Mouse (Mus musculus): ENCODE results near the gene Gng8. TPM values are rescaled to one million over a fixed set of nuclear protein-coding genes. Genes with fewer than 3 reads are reported as not detected.
A peak's percentile ranks its signal among the peaks of the same experiment; 100 is the strongest.

Gene Gng8
- 5.4 and 8.5 TPM in 2 replicates for polyA plus RNA-seq (2016; fragmentation: Nextera tagmentation; extraction: Ambion mirVana)

DNA sequence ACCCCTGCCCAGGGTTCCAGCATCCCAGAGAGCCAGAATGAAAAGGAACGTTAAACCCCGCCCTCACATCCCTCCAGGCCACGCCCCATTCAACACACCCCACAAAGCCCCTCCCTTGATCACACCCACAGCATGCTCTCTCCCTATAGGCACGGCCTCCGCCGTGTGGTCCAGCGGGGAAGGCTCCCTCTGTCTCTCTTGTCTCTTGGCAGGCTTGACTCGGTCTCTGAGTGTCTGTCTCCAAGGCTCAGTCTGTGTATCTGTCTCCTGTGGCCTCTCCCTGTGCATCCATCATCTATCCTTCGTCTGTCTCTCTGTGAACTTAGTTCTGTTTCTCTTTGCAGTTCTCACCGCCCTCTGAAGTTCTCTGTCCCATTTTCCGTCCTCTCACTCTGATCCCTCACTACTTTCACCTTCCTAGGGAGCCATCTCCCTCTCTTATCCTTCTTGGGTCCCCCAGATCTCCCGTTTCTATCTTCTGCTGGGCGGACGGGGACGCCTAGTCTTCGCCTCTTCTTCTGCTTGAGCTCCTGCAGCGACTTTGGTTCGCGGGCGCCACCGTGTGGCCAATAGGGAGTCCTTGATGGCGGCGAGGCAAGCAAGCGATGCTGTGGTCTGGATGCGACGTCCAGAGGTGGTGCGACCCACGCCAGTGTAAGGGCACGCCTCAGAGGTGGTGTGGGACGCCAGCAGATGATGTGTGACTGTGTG, at the start of gene Gng8:
TSS of gene Gng8 (plus strand) at position 146 of the 711 bp plus-strand sequence.
- Histone ChIP-seq H3K27me3 (ENCODE audit: low read depth, poor library complexity, severe bottlenecking) (peaks cover 76% of the 10 kb centered on the region), H3K4me3 (peak within 1 kb of the TSS; percentile 43), H3K27ac (replicated peaks) (peak within 1 kb of the TSS; percentile 64), H3K9me3 (replicated peaks) (peaks cover 5% of the 10 kb centered on the region; the same call in 1 of the 2 replicates), H3K4me1 (peaks cover 51% of the 10 kb centered on the region), H3K36me3 (peaks cover 8% of the 10 kb centered on the region; the same call in 1 of the 2 replicates)
- under 1% methylated on average over 30 of the region's 30 CpGs for WGBS
- DNase-seq (ENCODE audit: low spot score), result peak; percentile 89

DNA sequence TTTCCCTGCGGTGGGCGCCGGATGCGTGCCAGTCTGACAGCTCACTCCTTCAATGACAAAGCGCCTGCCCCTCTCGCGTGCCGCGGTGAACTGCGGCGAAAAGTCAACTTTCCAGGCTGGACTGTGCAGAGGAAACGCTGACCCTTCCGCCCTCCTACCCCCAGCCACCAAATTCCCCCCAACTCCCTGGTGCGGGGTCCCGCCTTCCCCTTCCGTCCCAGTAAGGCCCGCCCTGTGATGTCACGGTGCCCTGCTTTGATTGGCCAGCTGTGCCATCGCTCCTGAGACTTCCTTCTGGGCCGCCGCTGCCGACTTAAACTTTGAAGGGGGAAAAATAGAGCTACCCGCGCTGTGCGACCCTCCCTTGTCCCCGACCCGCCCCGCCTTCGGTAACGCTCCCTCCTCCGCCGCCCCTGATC, 48.9 kb upstream of the Gng8 start, which contains the start of gene Prkd2:
TSS of gene Prkd2 (plus strand) at position 258 of the 419 bp plus-strand sequence.
- Histone ChIP-seq H3K27ac (replicated peaks) (peak within 1 kb of the TSS; percentile 84), H3K4me1 (peaks cover 46% of the 10 kb centered on the region), H3K27me3 (ENCODE audit: low read depth, poor library complexity, severe bottlenecking) (peaks cover 15% of the 10 kb centered on the region; the same call in 1 of the 2 replicates), H3K9me3 (replicated peaks) (no peaks in the 10 kb centered on the region), H3K4me3 (peak within 1 kb of the TSS; percentile 74), H3K36me3 (peaks cover 53% of the 10 kb centered on the region)
- under 1% methylated on average over 32 of the region's 32 CpGs for WGBS
- peak; percentile 94 for DNase-seq (ENCODE audit: low spot score)

DNA sequence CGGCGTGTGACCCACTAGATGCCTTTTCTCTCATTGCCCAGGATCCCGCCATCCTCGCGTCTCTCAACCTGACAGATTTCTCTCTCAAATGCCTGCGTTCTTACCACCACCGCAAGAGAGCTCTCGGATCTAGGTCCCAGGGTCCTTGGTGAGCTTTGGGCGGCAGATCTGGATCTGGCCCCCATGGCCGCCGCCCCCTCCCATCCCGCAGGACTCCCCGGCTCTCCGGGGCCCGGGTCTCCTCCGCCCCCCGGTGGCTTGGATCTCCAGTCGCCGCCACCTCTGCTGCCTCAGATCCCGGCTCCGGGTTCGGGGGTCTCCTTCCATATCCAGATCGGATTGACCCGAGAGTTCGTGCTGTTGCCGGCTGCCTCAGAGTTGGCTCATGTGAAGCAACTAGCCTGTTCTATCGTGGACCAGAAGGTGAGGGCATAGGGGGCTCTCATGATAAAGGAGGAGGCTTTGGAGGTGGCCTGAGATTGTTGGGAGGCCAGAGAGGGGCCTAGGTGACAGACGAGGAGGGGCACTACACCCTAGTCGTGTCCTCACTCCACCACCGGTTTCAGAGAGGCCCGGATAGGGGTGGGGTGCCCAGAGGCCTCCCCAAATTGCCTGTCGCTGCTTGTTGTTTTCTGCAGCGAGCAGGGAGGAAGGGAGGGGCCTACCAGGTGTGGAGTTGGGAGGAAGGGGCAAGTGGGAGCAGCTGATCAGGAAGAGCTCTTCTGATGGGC, 48.0 kb upstream of the Gng8 start:
- peak; percentile 46 for DNase-seq (ENCODE audit: low spot score)
- Histone ChIP-seq H3K27me3 (ENCODE audit: low read depth, poor library complexity, severe bottlenecking) (peaks cover 15% of the 10 kb centered on the region; the same call in 1 of the 2 replicates), H3K27ac (replicated peaks) (peak overlapping the region; percentile 84), H3K36me3 (peaks cover 48% of the 10 kb centered on the region), H3K4me3 (peak overlapping the region; percentile 74), H3K9me3 (replicated peaks) (no peaks in the 10 kb centered on the region), H3K4me1 (peaks cover 46% of the 10 kb centered on the region)
- 2% methylated on average over 33 of the region's 33 CpGs for WGBS

DNA sequence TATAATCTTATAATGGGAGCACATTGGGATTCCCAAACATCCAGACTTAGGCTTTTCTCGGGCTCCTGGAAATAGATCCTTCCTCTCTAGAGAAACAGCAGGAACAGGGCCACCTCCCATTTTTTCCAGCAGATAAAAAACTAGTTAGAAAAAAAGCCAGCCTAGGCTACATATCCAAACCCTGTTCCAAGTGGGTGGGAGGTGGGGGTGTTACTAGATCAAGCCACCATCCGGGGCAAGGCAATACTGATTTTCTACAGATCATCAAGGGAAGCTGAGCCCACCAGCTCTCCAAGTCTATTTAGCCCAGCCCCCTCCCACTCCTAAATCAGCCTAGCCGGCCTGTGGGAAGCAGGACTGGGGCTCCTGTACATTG, 46.9 kb upstream of the Gng8 start:
- Histone ChIP-seq H3K9me3 (replicated peaks) (no peaks in the 10 kb centered on the region), H3K27ac (replicated peaks) (no peak overlapping the region), H3K27me3 (ENCODE audit: low read depth, poor library complexity, severe bottlenecking) (peaks cover 15% of the 10 kb centered on the region; the same call in 1 of the 2 replicates), H3K36me3 (peaks cover 48% of the 10 kb centered on the region), H3K4me1 (peaks cover 46% of the 10 kb centered on the region), H3K4me3 (peak overlapping the region; percentile 74)
- 71% methylated on average over 3 of the region's 3 CpGs for WGBS
- no peak for DNase-seq (ENCODE audit: low spot score)

DNA sequence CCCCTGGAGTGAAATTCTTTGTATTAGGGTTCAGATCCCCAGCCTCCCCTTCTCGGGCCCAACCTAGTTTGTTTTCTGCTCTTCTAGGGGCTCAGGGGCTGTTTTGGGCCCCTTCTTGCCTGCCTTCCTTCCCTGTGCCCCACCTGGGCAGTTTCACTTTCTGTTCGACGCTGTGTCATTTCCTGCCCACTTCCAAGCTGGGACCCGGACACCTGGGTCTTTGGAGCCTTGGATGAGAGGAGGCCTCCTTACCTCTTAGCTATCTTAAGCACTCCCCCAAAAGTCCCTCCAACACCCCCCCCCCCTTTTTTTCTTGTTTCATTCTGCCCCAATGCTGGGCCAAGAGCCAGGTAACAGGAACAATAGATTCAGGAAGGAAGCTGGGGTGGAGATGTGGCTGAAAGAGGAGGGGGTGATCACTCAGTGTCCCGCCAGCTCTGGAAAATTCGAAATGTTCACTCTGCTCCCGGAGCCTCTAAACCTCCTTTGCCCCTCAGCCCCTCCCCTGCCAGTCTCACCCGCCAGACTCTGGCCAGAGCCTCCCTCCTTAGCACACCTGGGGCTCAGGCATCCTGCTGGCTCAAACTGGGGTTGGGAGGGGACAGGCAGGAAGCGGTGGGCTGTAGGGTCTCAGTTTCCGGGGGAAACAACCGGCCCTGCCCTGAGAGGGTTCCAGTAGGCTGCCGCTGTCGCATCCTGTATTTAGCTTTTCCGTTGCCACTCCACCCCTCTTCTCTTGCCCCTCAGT, 46.3 kb upstream of the Gng8 start:
- Histone ChIP-seq H3K27me3 (ENCODE audit: low read depth, poor library complexity, severe bottlenecking) (peaks cover 15% of the 10 kb centered on the region; the same call in 1 of the 2 replicates), H3K4me1 (peaks cover 46% of the 10 kb centered on the region), H3K27ac (replicated peaks) (peak overlapping the region; percentile 42), H3K9me3 (replicated peaks) (no peaks in the 10 kb centered on the region), H3K4me3 (peak overlapping the region; percentile 74), H3K36me3 (peaks cover 48% of the 10 kb centered on the region)
- no peak for DNase-seq (ENCODE audit: low spot score)
- 40% methylated on average over 14 of the region's 14 CpGs for WGBS

DNA sequence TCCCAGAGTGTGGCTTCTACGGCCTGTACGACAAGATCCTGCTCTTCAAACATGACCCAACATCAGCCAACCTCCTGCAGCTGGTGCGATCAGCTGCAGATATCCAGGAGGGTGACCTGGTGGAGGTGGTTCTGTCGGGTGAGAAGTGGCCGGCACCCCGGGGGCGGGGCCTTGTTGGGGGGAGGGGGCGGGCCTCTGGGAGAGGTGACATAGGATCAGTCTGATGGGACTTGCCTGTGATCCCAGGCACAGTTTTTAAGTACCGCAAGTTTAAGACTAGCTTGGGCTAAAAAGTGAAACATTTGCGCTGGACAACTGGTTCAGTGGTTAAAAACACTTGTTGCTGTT, 45.8 kb upstream of the Gng8 start:
- Histone ChIP-seq H3K9me3 (replicated peaks) (no peaks in the 10 kb centered on the region), H3K27me3 (ENCODE audit: low read depth, poor library complexity, severe bottlenecking) (peaks cover 15% of the 10 kb centered on the region; the same call in 1 of the 2 replicates), H3K27ac (replicated peaks) (no peak overlapping the region), H3K4me1 (peaks cover 46% of the 10 kb centered on the region), H3K36me3 (peaks cover 48% of the 10 kb centered on the region), H3K4me3 (peak overlapping the region; percentile 74)
- no peak for DNase-seq (ENCODE audit: low spot score)
- 31% methylated on average over 10 of the region's 10 CpGs for WGBS

DNA sequence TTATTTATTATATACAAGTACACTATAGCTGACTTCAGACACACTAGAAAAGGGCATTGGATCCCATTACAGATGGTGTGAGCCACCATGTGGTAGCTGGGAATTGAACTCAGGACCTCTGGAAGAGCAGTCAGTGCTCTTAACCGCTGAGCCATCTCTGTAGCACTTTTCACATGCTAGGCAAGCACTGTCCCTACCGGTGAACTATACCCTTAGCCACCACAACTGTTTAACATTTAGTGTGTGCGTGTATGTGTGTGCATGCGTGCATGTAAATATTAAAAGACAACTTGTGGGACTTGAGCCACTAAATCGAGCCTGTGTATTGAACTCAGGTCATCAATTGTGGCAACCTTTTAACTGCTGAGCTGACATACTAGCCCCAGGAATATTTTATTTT, 44.8 kb upstream of the Gng8 start:
- Histone ChIP-seq H3K4me1 (peaks cover 39% of the 10 kb centered on the region), H3K4me3 (no peak overlapping the region), H3K9me3 (replicated peaks) (no peaks in the 10 kb centered on the region), H3K27me3 (ENCODE audit: low read depth, poor library complexity, severe bottlenecking) (peaks cover 15% of the 10 kb centered on the region; the same call in 1 of the 2 replicates), H3K27ac (replicated peaks) (no peak overlapping the region), H3K36me3 (peaks cover 48% of the 10 kb centered on the region)
- WGBS, result 95% methylated on average over 5 of the region's 5 CpGs
- no peak for DNase-seq (ENCODE audit: low spot score)

DNA sequence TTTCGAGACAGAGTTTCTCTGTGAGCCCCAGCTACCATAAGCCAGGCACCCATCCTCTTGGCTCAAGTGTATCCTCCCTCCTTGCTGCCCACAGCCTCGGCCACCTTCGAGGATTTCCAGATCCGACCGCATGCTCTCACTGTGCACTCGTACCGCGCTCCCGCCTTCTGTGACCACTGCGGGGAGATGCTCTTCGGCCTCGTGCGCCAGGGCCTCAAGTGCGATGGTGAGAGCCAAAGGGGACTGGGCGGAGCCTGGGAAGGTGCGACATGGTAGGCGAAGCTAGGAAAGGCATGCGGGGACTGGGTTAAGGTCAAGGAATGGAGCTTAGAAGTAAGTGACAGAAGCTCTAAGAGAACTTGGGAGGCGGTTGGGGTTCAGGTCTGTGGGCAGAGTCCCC, 44.1 kb upstream of the Gng8 start:
- Histone ChIP-seq H3K27ac (replicated peaks) (no peak overlapping the region), H3K36me3 (peaks cover 52% of the 10 kb centered on the region), H3K27me3 (ENCODE audit: low read depth, poor library complexity, severe bottlenecking) (peaks cover 15% of the 10 kb centered on the region; the same call in 1 of the 2 replicates), H3K4me1 (peaks cover 31% of the 10 kb centered on the region), H3K4me3 (no peak overlapping the region), H3K9me3 (replicated peaks) (no peaks in the 10 kb centered on the region)
- DNase-seq (ENCODE audit: low spot score), result no peak
- WGBS, result 88% methylated on average over 19 of the region's 19 CpGs

DNA sequence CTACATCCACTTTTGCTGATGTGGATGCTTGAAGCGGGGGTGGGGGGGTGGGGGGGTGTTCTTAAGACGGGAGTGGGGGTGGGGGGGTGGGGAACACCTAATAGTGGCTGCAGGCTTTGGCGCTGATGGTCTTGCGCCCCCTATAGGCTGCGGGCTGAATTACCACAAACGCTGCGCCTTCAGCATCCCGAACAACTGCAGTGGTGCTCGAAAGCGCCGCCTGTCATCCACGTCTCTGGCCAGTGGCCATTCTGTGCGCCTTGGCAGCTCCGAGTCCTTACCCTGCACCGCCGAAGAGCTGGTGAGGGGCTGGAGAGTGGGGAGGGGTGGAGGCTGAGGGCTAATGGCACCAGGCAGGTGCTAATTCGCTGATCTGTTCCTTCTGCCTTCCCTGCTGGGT, 43.0 kb upstream of the Gng8 start:
- peaks cover 15% of the 10 kb centered on the region; the same call in 1 of the 2 replicates for H3K27me3 ChIP-seq (ENCODE audit: low read depth, poor library complexity, severe bottlenecking)

DNA sequence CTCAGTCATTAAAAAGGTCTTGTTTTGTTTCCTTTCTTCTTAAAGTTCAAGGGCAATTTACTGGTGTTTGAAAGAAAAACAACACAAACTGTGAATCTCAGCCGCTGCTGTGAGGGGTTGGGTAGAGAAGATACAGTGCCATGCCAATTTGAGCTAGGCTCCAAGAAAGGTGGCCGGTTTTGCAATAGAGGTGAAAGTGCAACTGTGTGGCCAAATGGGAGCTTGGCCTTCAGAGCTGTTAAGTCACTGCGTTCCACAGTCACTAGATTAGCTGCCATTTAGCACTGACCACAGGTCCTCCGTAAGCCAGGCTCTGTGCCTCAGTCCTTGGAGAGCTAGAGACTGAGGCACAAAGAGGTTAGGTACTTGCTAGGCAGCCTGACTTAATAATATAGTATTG, 40.0 kb upstream of the Gng8 start:
- H3K9me3 ChIP-seq (replicated peaks), result no peaks in the 10 kb centered on the region
- H3K36me3 ChIP-seq, result peaks cover 83% of the 10 kb centered on the region
- no peak overlapping the region for H3K27ac ChIP-seq (replicated peaks)

More for the DNA sequence above, 43.0 kb upstream of the Gng8 start:
- Histone ChIP-seq H3K4me3 (no peak overlapping the region), H3K36me3 (peaks cover 60% of the 10 kb centered on the region), H3K27ac (replicated peaks) (0 out of 2 replicates have a peak overlapping the region, but pooled peaks have one; percentile 7), H3K4me1 (peaks cover 23% of the 10 kb centered on the region), H3K9me3 (replicated peaks) (no peaks in the 10 kb centered on the region)
- peak; percentile 55 for DNase-seq (ENCODE audit: low spot score)
- 19% methylated on average over 17 of the region's 17 CpGs for WGBS

DNA sequence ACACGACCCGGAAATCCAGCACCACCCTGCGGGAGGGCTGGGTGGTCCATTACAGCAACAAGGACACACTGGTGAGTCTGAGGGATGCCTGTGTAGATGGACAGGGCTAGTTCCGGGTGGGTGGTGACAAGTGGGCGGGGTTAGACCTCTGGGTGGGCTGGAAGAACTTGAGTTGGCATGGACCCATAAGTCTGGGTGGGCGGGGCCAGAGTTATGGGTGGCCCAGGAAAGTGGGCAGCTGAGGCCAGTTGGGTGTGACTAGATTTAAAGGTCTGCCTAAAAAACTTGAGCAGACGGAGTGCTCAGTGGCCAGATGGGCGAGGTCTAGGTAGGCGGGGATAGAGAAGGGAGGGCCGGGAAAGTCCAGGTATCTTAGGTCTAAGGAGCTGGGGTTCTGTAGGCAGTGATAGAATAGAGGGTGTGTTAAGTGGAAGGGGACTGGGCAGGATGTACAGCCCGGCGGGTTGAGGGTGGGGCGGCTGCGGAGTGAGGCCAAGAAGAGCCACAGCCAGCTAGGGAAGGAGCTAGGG, 38.2 kb upstream of the Gng8 start:
- no peak overlapping the region for H3K27ac ChIP-seq (replicated peaks)
- H3K27me3 ChIP-seq (ENCODE audit: low read depth, poor library complexity, severe bottlenecking), result no peaks in the 10 kb centered on the region
- 90% methylated on average over 14 of the region's 14 CpGs for WGBS
- no peak for DNase-seq (ENCODE audit: low spot score)
- H3K4me1 ChIP-seq, result no peaks in the 10 kb centered on the region; the same call in 1 of the 2 replicates
- peaks cover 94% of the 10 kb centered on the region for H3K36me3 ChIP-seq
- no peaks in the 10 kb centered on the region for H3K9me3 ChIP-seq (replicated peaks)
- H3K4me3 ChIP-seq, result no peak overlapping the region

More for the DNA sequence above, 40.0 kb upstream of the Gng8 start:
- Histone ChIP-seq H3K4me1 (no peaks in the 10 kb centered on the region; the same call in 1 of the 2 replicates), H3K27me3 (ENCODE audit: low read depth, poor library complexity, severe bottlenecking) (no peaks in the 10 kb centered on the region), H3K4me3 (no peak overlapping the region)
- 91% methylated on average over 4 of the region's 4 CpGs for WGBS
- DNase-seq (ENCODE audit: low spot score), result no peak

DNA sequence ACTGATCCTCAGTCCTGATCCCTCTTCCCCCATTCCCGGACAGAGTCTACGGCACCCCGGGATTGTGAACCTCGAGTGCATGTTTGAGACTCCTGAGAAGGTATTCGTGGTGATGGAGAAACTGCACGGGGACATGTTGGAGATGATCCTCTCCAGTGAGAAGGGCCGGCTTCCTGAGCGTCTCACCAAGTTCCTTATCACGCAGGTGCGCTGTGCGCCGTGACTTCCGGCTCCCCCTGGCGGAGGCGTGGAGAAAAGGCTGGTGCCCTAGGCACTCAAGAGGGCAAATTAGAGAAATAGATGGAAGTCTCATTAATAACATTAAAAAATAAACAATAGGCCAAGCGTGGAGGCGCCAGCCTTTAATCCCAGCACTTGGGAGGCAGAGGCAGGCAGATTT, 33.2 kb upstream of the Gng8 start:
- Histone ChIP-seq H3K4me3 (no peak overlapping the region), H3K27me3 (ENCODE audit: low read depth, poor library complexity, severe bottlenecking) (no peaks in the 10 kb centered on the region), H3K9me3 (replicated peaks) (no peaks in the 10 kb centered on the region), H3K27ac (replicated peaks) (no peak overlapping the region), H3K36me3 (peaks cover 79% of the 10 kb centered on the region), H3K4me1 (no peaks in the 10 kb centered on the region)
- 21% methylated on average over 17 of the region's 17 CpGs for WGBS
- peak; percentile 36 for DNase-seq (ENCODE audit: low spot score)
